ENCODE assay signal across 24 mouse cellular contexts in the genomic region with DNA sequence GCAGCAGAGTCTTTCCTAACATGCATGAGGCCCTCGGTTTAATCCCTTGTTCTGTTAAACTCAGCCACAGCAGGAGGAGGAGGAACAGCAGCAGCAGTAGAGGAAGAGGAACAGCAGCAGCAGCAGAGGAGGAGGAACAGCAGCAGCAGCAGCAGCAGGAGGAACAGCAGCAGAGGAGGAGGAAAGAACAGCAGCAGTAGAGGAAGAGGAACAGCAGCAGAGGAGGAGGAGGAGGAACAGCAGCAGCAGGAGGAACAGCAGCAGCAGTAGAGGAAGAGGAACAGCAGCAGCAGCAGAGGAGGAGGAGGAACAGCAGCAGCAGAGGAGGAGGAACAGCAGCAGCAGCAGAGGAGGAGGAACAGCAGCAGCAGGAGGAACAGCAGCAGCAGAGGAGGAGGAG.
"Had no signal": no experiment of that assay in that cellular context is flagged by ENCODE, and none has a peak within 500 bp of the region (broad histone marks: within the 10 kb centered on the region; RNA-seq: fewer than 3 reads in every experiment).

No protein-coding gene starts in this region.

- ATAC-seq: hindbrain, embryonic 16.5 days; inflammation-experienced regulatory T-cells, adult 6 months; intestine, embryonic 15.5 days; intestine, postnatal 0 days; liver, embryonic 12.5 days had no signal

- H3K4me2 ChIP-seq: heart, embryonic 11.5 days; hindbrain, embryonic 12.5 days; hindbrain, embryonic 14.5 days; intestine, embryonic 15.5 days; limb, embryonic 13.5 days; limb, embryonic 15.5 days; liver, embryonic 12.5 days had no signal

- DNase-seq: gastrocnemius, postnatal 14 days; gastrocnemius, postnatal 36 days; heart, adult 2 months; heart, postnatal 10 days; heart, postnatal 4 days; kidney, adult 18-20 months; kidney, adult 8-10 months; kidney, postnatal 10 days; kidney, postnatal 25 days; kidney, postnatal 4 days; left cerebral cortex, postnatal 4 days had no signal

- H3K9ac ChIP-seq: hindbrain, embryonic 12.5 days; hindbrain, embryonic 14.5 days; intestine, embryonic 15.5 days; limb, embryonic 13.5 days; limb, embryonic 15.5 days; liver, embryonic 12.5 days had no signal

- H3K27me3 ChIP-seq: intestine, embryonic 15.5 days; limb, embryonic 13.5 days; limb, embryonic 15.5 days; liver, embryonic 12.5 days had no signal

- H3K27ac ChIP-seq: heart, adult 2 months; hindbrain, embryonic 10.5 days; hindbrain, embryonic 12.5 days; hindbrain, embryonic 14.5 days; intestine, embryonic 15.5 days; layer of hippocampus, adult 2 months; left cerebral cortex, adult 2 months; limb, embryonic 13.5 days; limb, embryonic 15.5 days; liver, embryonic 12.5 days had no signal

- H3K4me3 ChIP-seq: heart, adult 2 months; hindbrain, embryonic 10.5 days; hindbrain, embryonic 12.5 days; intestine, embryonic 15.5 days; layer of hippocampus, adult 2 months; left cerebral cortex, adult 2 months; limb, embryonic 13.5 days; limb, embryonic 15.5 days; liver, embryonic 12.5 days had no signal

- H3K36me3 ChIP-seq: hindbrain, embryonic 10.5 days; hindbrain, embryonic 12.5 days; intestine, embryonic 15.5 days; limb, embryonic 13.5 days; limb, embryonic 15.5 days; liver, embryonic 12.5 days had no signal

- H3K4me1 ChIP-seq: liver, embryonic 12.5 days had no signal

- H3K9me3 ChIP-seq: hindbrain, embryonic 12.5 days; intestine, embryonic 15.5 days; limb, embryonic 15.5 days; liver, embryonic 12.5 days had no signal
